Mouse (Mus musculus): Measurements from ENCODE around the gene Nod2.

GRCm38 (mm10) chr8:88677071-88677470 lies 30.0 kb downstream of the Nod2 start:
- TF ChIP-seq EP300 (IDR thresholded peaks at IDR 0.05; ENCODE audit: insufficient read depth, low read depth, low read length) (no peak), CTCF (IDR thresholded peaks at IDR 0.05) (no peak), POLR2A (IDR thresholded peaks at IDR 0.05; ENCODE audit: insufficient read depth, low read depth, low read length) (no peak)

Measured in heart, adult 2 months (tissue).